Mouse (Mus musculus) gastrocnemius, postnatal 4 days (tissue): ENCODE results near the gene Spop. TPM values are rescaled to one million over a fixed set of nuclear protein-coding genes. Genes with fewer than 3 reads are reported as not detected.

Experiments used
- DNase-seq, 2 experiments: peaks; one replicate each; pipeline ENCODE4 v3.0.0; 2021 to 2022; ENCODE audit warnings: low spot score in 2 of 2, mixed read lengths in 2 of 2
- long read RNA-seq, 2 experiments: library from polyadenylated mRNA; stranded (forward); transcript quantifications; one replicate each; pipeline ENCODE4 v2.0.0; 2021
- total RNA-seq, 2 experiments: library from RNA; stranded (reverse); gene quantifications; 2 replicates each; pipeline ENCODE4 v1.2.3; 2021

Spop gene
- total RNA-seq, result 100 to 1,000 TPM; 191 to 194 TPM
- long read RNA-seq, experiment 1, transcript Spop-201 (10 exons, 3,063 nt), result major isoform, 523 of 659 reads
- long read RNA-seq, experiment 1, transcript Spop-202 (11 exons, 2,881 nt), result minor isoform, 30 of 659 reads
- long read RNA-seq, experiment 1, partial matches to known transcripts, result 68 of 659 reads
- long read RNA-seq, experiment 1, other reads (novel, unspliced or antisense), result 38 of 659 reads
- long read RNA-seq, experiment 2, transcript Spop-201 (10 exons, 3,063 nt), result major isoform, 583 of 732 reads
- long read RNA-seq, experiment 2, transcript Spop-202 (11 exons, 2,881 nt), result minor isoform, 43 of 732 reads
- long read RNA-seq, experiment 2, partial matches to known transcripts, result 59 of 732 reads
- long read RNA-seq, experiment 2, other reads (novel, unspliced or antisense), result 47 of 732 reads

- peak; percentile 83 to 92 for DNase-seq
Observed at GRCm38 (mm10) chr11:95413641-95414535, at the start of gene Spop. Spop (plus strand) TSS chr11:95414080.

- no peak for DNase-seq
Observed at GRCm38 (mm10) chr11:95364388-95364787, 49.5 kb upstream of the Spop start.

- DNase-seq, result peak; percentile 59 to 89
Observed at GRCm38 (mm10) chr11:95365596-95365995, 48.3 kb upstream of the Spop start.

GRCm38 (mm10) chr11:95366280-95366897 lies 47.5 kb upstream of the Spop start:
- DNase-seq, result peak in 1 of 2 experiments; percentile 60

GRCm38 (mm10) chr11:95367011-95367735 lies 46.7 kb upstream of the Spop start:
- DNase-seq, result no peak

GRCm38 (mm10) chr11:95368231-95368823 lies 45.6 kb upstream of the Spop start:
- no peak for DNase-seq

GRCm38 (mm10) chr11:95368871-95369270 lies 45.0 kb upstream of the Spop start:
- DNase-seq, result no peak

- DNase-seq, result peak in 1 of 2 experiments; percentile 80
Observed at GRCm38 (mm10) chr11:95369964-95370890, 43.7 kb upstream of the Spop start.

- no peak for DNase-seq
Observed at GRCm38 (mm10) chr11:95371182-95371581, 42.7 kb upstream of the Spop start.

- no peak for DNase-seq
Observed at GRCm38 (mm10) chr11:95378926-95379325, 35.0 kb upstream of the Spop start.

- no peak for DNase-seq
Observed at GRCm38 (mm10) chr11:95379552-95379951, 34.3 kb upstream of the Spop start.

GRCm38 (mm10) chr11:95380711-95381110 lies 33.2 kb upstream of the Spop start:
- DNase-seq, result no peak

- no peak for DNase-seq
Observed at GRCm38 (mm10) chr11:95381146-95381545, 32.7 kb upstream of the Spop start.

- DNase-seq, result no peak
Observed at GRCm38 (mm10) chr11:95383331-95383986, 30.4 kb upstream of the Spop start.

GRCm38 (mm10) chr11:95384004-95384318 lies 29.9 kb upstream of the Spop start:
- DNase-seq, result no peak

GRCm38 (mm10) chr11:95384319-95384972 lies 29.4 kb upstream of the Spop start, which contains the start of gene Slc35b1:
Slc35b1 (plus strand) TSS chr11:95384692.
- peak; percentile 78 to 87 for DNase-seq

GRCm38 (mm10) chr11:95384973-95385320 lies 28.9 kb upstream of the Spop start:
- DNase-seq, result no peak

- no peak for DNase-seq
Observed at GRCm38 (mm10) chr11:95387354-95387753, 26.5 kb upstream of the Spop start.
